Mouse (Mus musculus): ENCODE data around the gene Setd5.

- TF ChIP-seq CTCF (IDR thresholded peaks at IDR 0.05; ENCODE audit: borderline replicate concordance, extremely low read depth, insufficient read depth, insufficient read length) = no peak
- no peak for TF ChIP-seq POLR2A (IDR thresholded peaks at IDR 0.05; ENCODE audit: borderline replicate concordance, extremely low read depth, insufficient read depth, insufficient read length, poor library complexity, severe bottlenecking)
Observed at GRCm38 (mm10) chr6:113166661-113167251, 89.6 kb downstream of the Setd5 start.

Data from brain, embryonic 14.5 days (tissue).